Mouse (Mus musculus) embryonic facial prominence, embryonic 15.5 days (tissue): ENCODE data around the gene Ptprd. TPM values are rescaled to one million over a fixed set of nuclear protein-coding genes. Genes with fewer than 3 reads are reported as not detected.

Source experiments
- ATAC-seq: fragments of 200-750 bp; cut with Nextera tagmentation; 2 replicates; pipeline ENCODE4 v1.8.0; 2017; ENCODE audit warnings: low read depth, moderate TSS enrichment; ENCODE audit not compliant: insufficient number of reproducible peaks, low FRiP score, low TSS enrichment
- H3K27ac ChIP-seq: fragments of 300-500 bp; sonication (generic); replicated peaks from 2 replicates; pipeline ENCODE4 v1.5.1; 2015; ENCODE audit warnings: mild to moderate bottlenecking, inconsistent platforms
- H3K27me3 ChIP-seq: fragments of 300-500 bp; sonication (generic); 2 replicates; pipeline ENCODE4 v1.6.1; 2015; ENCODE audit warnings: inconsistent platforms
- H3K36me3 ChIP-seq: fragments of 300-500 bp; sonication (generic); 2 replicates; pipeline ENCODE4 v1.6.1; 2015; ENCODE audit warnings: mild to moderate bottlenecking, inconsistent platforms
- H3K4me1 ChIP-seq: fragments of 300-500 bp; sonication (generic); 2 replicates; pipeline ENCODE4 v1.6.1; 2015; ENCODE audit warnings: inconsistent platforms
- H3K4me2 ChIP-seq: fragments of 300-500 bp; sonication (generic); replicated peaks from 2 replicates; pipeline ENCODE4 v1.6.1; 2015; ENCODE audit warnings: mild to moderate bottlenecking, inconsistent platforms
- H3K4me3 ChIP-seq: fragments of 300-500 bp; sonication (generic); replicated peaks from 2 replicates; pipeline ENCODE4 v1.5.1; 2015; ENCODE audit warnings: mild to moderate bottlenecking, inconsistent platforms
- H3K9ac ChIP-seq: fragments of 300-500 bp; sonication (generic); 2 replicates; pipeline ENCODE4 v1.6.1; 2015; ENCODE audit warnings: inconsistent platforms
- H3K9me3 ChIP-seq: fragments of 300-500 bp; sonication (generic); replicated peaks from 2 replicates; pipeline ENCODE4 v1.6.1; 2016; ENCODE audit warnings: inconsistent platforms
- WGBS: fragments of 180-500 bp; shearing (Covaris S2); methylation state at CpG from one replicate; pipeline ENCODE4 v1.1.7; 2015; 5-methylcytosine and 5-hydroxymethylcytosine counted together
- polyA plus RNA-seq: library from polyadenylated mRNA; unstranded; fragments of >200 nt; fragmentation: Nextera tagmentation; extraction: Ambion mirVana; gene quantifications from 2 replicates; pipeline ENCODE4 v1.2.1, GENCODE M21; 2015

Gene Ptprd
- polyA plus RNA-seq, 1 experiment from 2014 or later: 33.9 TPM

DNA sequence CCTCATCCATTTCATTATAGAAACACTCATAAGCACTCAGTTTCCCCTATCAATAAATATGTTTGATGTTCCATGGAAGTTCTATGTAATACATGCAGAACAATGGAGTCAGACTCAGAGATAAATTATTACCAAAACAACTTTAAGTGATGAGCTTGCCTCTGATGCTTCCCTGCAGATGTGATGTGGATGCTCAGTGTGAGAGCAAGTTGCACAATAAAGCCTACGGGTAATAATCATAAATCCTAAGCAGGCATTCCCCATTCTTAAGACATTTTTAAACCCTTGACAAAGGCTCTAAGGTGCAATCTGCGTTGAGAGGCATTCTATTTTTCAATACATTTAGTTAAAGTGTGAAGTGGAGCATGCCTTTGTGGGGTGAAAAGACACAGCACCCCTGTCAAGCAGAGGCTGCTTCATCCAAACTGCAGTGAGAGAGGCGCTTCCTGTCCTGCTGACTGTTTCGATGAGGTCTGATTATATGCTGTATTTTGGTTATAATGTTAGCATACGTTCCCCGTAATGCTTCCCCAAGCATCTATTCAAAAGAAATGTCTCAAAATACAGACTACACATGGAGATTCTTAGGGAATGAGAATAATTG is 969.8 kb downstream of the Ptprd start:
- ATAC-seq: no peak
- WGBS: 62% methylated on average over 6 of the region's 6 CpGs
- H3K9me3 ChIP-seq: no peaks in the 10 kb centered on the region

DNA sequence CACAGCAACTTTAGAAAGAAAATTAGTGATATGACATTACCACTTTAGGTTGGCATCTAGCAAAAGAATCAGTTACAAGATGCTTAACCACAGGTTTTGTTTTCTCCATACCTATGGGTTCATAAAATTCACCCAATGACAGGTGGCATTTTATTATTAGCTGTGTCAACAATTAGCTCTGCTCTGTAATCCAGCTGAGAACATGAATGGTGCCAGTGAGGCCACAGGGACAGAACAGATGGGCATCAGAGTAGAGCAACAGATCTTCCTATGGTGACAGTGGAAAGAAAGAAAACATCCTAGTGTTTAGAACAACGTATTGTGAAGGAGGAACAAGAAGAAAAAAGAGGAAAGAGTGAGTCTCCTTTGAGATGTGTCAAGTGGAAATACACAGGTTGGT is 973.6 kb downstream of the Ptprd start:
- Histone ChIP-seq H3K27me3 (no peaks in the 10 kb centered on the region), H3K9me3 (no peaks in the 10 kb centered on the region), H3K27ac (no peak overlapping the region), H3K4me2 (no peak overlapping the region), H3K36me3 (no peaks in the 10 kb centered on the region), H3K4me3 (no peak overlapping the region), H3K4me1 (no peaks in the 10 kb centered on the region), H3K9ac (no peak overlapping the region)
- no peak for ATAC-seq
- 78% methylated on average over 1 of the region's 1 CpGs for WGBS

More for the DNA sequence above, 969.8 kb downstream of the Ptprd start:
- Histone ChIP-seq H3K4me1 (no peaks in the 10 kb centered on the region), H3K27ac (no peak overlapping the region), H3K9ac (no peak overlapping the region), H3K4me3 (no peak overlapping the region), H3K27me3 (no peaks in the 10 kb centered on the region), H3K4me2 (no peak overlapping the region), H3K36me3 (no peaks in the 10 kb centered on the region)

DNA sequence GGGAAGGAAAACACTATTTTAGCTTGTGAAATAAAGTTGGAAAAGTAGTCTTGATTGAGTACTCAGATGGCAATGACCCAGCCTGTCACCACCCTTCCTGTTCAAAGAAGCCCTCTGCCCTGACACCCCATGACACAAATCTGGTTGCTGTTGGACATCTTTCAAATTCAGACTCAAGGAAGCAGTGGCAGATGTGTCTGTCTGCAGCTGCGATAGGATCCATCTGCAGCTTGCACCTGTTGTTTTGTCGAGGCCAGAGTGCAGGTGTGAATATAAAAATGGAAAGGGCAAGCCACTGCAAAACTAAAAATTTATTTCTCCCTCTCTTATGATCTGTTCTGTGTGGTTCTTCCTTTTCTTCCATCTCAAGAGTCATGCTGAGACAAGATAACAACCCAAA is 978.5 kb downstream of the Ptprd start:
- Histone ChIP-seq H3K9ac (no peak overlapping the region), H3K9me3 (no peaks in the 10 kb centered on the region), H3K36me3 (no peaks in the 10 kb centered on the region), H3K4me1 (no peaks in the 10 kb centered on the region), H3K27ac (no peak overlapping the region), H3K27me3 (no peaks in the 10 kb centered on the region), H3K4me2 (no peak overlapping the region), H3K4me3 (no peak overlapping the region)
- ATAC-seq: no peak
- WGBS: 58% methylated on average over 2 of the region's 2 CpGs

DNA sequence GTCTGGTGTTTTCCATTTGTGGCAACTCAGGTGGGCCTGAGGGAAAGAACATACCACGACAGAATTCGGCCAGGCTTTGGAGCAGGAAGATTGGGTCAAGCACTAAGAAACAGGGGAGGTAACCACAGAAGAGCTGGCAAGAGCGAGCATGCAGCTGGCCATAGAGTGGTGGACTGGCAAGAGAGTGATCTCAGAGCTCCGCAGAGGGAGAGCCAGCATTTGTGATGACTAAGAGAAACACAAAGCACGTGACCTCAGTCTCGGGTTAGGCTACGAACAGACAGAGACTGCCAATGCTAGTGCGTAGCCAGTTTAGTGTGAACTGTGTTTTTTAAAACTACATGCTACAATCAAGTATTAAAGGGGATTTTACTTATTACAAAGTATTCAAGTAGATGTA is 1042.9 kb downstream of the Ptprd start:
- Histone ChIP-seq H3K4me3 (no peak overlapping the region), H3K4me1 (no peaks in the 10 kb centered on the region), H3K27me3 (no peaks in the 10 kb centered on the region), H3K4me2 (no peak overlapping the region), H3K9me3 (no peaks in the 10 kb centered on the region), H3K9ac (no peak overlapping the region), H3K36me3 (no peaks in the 10 kb centered on the region), H3K27ac (no peak overlapping the region)
- no peak for ATAC-seq
- 75% methylated on average over 8 of the region's 8 CpGs for WGBS

DNA sequence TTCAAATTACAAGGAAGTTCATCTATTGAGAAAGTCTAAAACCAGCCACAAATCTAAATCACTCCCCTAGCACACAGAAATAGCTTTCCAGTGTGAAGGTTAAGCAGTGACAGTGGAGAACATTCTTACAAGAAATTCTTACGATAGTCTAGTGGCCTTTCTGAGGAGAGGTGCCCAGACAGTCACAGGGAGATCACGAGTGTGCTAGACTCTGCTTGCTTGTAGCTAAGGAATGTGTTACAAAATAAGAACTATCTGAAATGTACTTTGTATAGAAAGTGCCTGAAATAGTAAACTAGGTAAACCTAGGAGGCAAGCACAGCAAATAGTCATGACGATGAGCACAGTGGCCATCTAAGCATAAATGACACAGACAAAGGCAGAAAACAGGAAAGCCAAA is 1054.2 kb downstream of the Ptprd start:
- Histone ChIP-seq H3K4me1 (no peaks in the 10 kb centered on the region), H3K9ac (no peak overlapping the region), H3K27ac (no peak overlapping the region), H3K36me3 (no peaks in the 10 kb centered on the region), H3K4me3 (no peak overlapping the region), H3K27me3 (no peaks in the 10 kb centered on the region), H3K4me2 (no peak overlapping the region), H3K9me3 (no peaks in the 10 kb centered on the region)
- no peak for ATAC-seq
- 78% methylated on average over 3 of the region's 3 CpGs for WGBS

DNA sequence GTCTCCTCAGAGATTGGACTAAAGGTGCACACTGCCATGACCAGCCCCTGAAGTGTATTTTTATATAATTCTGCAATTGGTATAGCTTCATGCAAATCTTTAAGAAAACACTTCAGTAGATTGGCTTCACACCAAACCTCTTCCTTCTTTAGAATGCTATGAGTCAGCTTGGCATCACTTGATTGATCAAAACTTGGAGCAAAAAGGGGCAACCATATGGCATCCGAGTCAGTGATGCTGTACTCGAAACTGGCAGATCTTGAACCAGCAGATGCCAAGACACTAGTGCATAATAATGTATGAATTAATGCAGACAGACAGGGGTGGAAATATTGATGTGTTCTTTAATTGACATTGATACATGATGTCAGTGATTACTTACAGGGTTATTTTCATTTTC is 1056.2 kb downstream of the Ptprd start:
- ATAC-seq: no peak
- no peak overlapping the region for H3K9ac ChIP-seq
- WGBS: 64% methylated on average over 2 of the region's 2 CpGs

DNA sequence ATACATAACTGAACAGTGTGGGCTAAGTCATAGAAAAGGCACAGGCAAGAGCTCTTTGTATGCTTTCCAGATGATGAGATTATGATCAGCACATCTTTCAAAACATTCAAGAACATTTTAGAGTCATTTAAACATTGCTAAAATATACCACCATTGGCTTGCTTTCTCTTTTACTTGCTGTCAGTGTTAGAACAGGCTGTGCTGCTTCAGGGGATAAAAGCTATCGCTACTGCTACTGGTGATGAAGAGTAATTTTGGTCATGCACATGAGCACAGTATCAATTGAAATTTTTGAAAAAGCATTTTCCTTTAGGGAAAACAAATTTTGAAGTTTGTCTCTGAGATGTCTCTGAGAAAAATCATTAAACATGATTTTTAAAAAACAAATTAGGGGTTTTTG is 1056.7 kb downstream of the Ptprd start:
- Histone ChIP-seq H3K4me3 (no peak overlapping the region), H3K9me3 (no peaks in the 10 kb centered on the region), H3K9ac (no peak overlapping the region), H3K27me3 (no peaks in the 10 kb centered on the region), H3K4me1 (no peaks in the 10 kb centered on the region), H3K36me3 (no peaks in the 10 kb centered on the region), H3K27ac (no peak overlapping the region), H3K4me2 (no peak overlapping the region)
- WGBS: 86% methylated on average over 1 of the region's 1 CpGs
- no peak for ATAC-seq

More for the DNA sequence above, 1056.2 kb downstream of the Ptprd start:
- no peak overlapping the region for H3K4me2 ChIP-seq
- H3K36me3 ChIP-seq: no peaks in the 10 kb centered on the region
- no peaks in the 10 kb centered on the region for H3K9me3 ChIP-seq
- H3K4me3 ChIP-seq: no peak overlapping the region
- H3K27ac ChIP-seq: no peak overlapping the region
- H3K4me1 ChIP-seq: no peaks in the 10 kb centered on the region
- H3K27me3 ChIP-seq: no peaks in the 10 kb centered on the region

DNA sequence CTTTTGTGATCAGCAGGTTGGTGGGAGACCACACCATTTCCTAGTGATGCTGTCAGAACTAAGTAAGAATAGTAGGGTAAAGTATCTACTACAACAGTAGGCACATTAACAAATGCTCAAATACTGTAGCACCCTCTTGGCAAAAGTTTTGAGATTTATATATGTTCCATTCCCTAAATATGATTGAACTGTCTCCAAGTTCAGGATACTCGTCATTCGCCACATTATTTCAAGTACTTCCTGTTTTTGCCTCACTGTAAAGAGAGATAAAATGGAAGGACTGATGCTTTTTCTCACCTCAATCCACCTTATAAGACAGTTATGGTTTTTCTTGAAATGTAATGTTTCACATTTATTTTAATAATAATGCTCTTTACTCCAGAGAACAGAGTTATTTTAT is 1086.9 kb downstream of the Ptprd start:
- H3K9ac ChIP-seq: no peak overlapping the region
- no peaks in the 10 kb centered on the region for H3K4me1 ChIP-seq
- no peak overlapping the region for H3K27ac ChIP-seq
- no peaks in the 10 kb centered on the region for H3K9me3 ChIP-seq
- H3K36me3 ChIP-seq: no peaks in the 10 kb centered on the region
- H3K4me2 ChIP-seq: no peak overlapping the region
- H3K4me3 ChIP-seq: no peak overlapping the region
- 81% methylated on average over 2 of the region's 2 CpGs for WGBS
- ATAC-seq: no peak
- no peaks in the 10 kb centered on the region for H3K27me3 ChIP-seq

DNA sequence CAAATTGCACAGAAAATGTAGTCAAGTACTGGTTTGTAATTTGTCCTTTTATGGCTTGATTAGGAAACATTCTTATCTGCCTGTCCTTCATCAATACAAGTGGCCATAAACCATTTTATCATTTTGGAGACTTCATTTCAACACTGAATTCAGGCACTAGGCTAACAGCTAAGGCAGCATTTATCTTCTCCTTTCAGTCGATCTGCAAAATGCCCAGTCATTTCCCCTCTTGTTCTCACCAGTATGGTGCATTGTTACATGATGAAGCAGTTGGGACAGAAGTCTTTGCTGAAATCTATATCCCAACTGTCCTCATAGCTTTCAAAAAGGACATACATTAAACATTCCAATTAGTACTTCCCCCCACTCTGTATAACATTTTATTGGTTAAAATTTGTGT is 1100.9 kb downstream of the Ptprd start:
- ATAC-seq: no peak
- no peak overlapping the region for H3K9ac ChIP-seq
- no peaks in the 10 kb centered on the region for H3K27me3 ChIP-seq
- WGBS: 74% methylated on average over 1 of the region's 1 CpGs
- no peak overlapping the region for H3K27ac ChIP-seq
- no peaks in the 10 kb centered on the region for H3K4me1 ChIP-seq
- H3K4me2 ChIP-seq: no peak overlapping the region
- no peak overlapping the region for H3K4me3 ChIP-seq
- H3K9me3 ChIP-seq: no peaks in the 10 kb centered on the region
- H3K36me3 ChIP-seq: no peaks in the 10 kb centered on the region

DNA sequence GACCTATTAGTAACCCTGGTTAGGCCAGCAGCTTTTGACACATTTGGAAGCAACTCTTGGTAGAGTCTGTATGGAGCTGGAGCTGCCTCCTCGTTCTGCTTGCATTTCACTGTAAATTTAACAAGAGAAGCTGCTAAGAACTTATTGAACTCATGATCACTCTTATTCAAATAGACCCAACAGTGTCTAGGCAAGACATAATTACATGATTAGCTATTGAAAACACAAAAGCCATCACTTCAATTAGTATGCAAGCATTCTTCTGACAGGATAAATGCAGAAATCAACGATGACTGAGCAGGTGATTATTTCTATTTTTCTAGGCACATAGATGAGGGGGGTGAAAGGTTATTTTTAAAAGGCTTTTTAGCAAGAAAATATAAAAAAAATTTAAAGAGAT is 1104.5 kb downstream of the Ptprd start:
- WGBS: 76% methylated on average over 2 of the region's 2 CpGs
- no peaks in the 10 kb centered on the region for H3K9me3 ChIP-seq
- H3K27me3 ChIP-seq: no peaks in the 10 kb centered on the region
- no peaks in the 10 kb centered on the region for H3K36me3 ChIP-seq
- no peaks in the 10 kb centered on the region for H3K4me1 ChIP-seq
- no peak overlapping the region for H3K4me2 ChIP-seq
- no peak overlapping the region for H3K4me3 ChIP-seq
- no peak for ATAC-seq
- no peak overlapping the region for H3K27ac ChIP-seq
- no peak overlapping the region for H3K9ac ChIP-seq

DNA sequence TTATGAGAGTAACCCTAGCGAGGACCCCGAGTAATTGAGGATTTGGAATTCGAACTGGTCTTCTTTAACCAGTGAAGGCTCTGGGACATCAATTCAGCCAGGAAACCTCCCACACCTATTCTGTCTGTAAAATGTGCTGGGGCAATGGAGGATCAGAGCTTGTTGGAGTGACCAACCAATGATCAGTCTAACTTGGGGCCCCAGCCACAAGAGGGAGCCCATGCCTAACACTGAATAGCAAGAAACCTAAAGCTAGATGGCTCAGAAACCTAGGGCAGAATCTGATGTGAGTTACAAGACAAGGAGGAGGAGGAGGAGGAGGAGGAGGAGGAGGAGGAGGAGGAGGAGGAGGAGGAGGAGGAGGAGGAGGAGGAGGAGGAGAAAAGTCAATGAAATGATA is 1128.6 kb downstream of the Ptprd start:
- Histone ChIP-seq H3K9me3 (no peaks in the 10 kb centered on the region), H3K4me2 (no peak overlapping the region), H3K27ac (no peak overlapping the region), H3K27me3 (no peaks in the 10 kb centered on the region), H3K4me1 (no peaks in the 10 kb centered on the region), H3K9ac (no peak overlapping the region), H3K4me3 (no peak overlapping the region), H3K36me3 (no peaks in the 10 kb centered on the region)
- no peak for ATAC-seq
- WGBS: 45% methylated on average over 3 of the region's 3 CpGs

DNA sequence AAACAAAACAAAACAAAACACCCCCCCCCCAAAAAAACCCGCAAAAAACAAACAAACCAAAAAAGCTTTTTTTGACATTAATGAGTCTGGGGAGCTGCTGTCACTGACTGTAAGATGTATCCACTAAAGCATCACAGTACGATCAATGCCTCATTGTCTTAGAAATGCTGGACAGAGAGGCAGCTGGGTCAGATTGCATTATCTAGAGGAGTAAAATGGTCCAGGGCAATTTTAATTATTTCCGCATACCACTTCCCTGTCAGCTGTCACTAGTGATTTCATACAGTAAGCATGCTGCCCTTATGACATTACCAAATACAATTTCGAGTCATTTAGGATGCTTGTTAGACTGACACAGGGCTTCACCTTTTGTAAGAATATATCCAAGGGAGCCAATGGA is 1134.2 kb downstream of the Ptprd start:
- no peak overlapping the region for H3K9ac ChIP-seq
- no peaks in the 10 kb centered on the region for H3K27me3 ChIP-seq
- no peak overlapping the region for H3K4me2 ChIP-seq
- no peak for ATAC-seq
- no peaks in the 10 kb centered on the region for H3K9me3 ChIP-seq
- H3K36me3 ChIP-seq: no peaks in the 10 kb centered on the region
- 45% methylated on average over 4 of the region's 4 CpGs for WGBS
- H3K4me3 ChIP-seq: no peak overlapping the region
- H3K27ac ChIP-seq: no peak overlapping the region
- no peaks in the 10 kb centered on the region for H3K4me1 ChIP-seq
